Mouse (Mus musculus) liver, adult 10 weeks (tissue): Measurements from ENCODE around the gene Hspb1. TPM values are rescaled to one million over a fixed set of nuclear protein-coding genes. Genes with fewer than 3 reads are reported as not detected.

Experiments
- polyA plus RNA-seq: library from polyadenylated mRNA; stranded (reverse); fragments of 350-450 nt; fragmentation: Illumina TruSeq; extraction: RNeasy Lipid Tissue Mini Kit (QIAGEN cat#74804); gene quantifications from one replicate; pipeline ENCODE4 v1.2.3, GENCODE M21; 2014; ENCODE audit warnings: low read depth, low replicate concordance

Gene Hspb1
- polyA plus RNA-seq = 0.95 TPM

DNA sequence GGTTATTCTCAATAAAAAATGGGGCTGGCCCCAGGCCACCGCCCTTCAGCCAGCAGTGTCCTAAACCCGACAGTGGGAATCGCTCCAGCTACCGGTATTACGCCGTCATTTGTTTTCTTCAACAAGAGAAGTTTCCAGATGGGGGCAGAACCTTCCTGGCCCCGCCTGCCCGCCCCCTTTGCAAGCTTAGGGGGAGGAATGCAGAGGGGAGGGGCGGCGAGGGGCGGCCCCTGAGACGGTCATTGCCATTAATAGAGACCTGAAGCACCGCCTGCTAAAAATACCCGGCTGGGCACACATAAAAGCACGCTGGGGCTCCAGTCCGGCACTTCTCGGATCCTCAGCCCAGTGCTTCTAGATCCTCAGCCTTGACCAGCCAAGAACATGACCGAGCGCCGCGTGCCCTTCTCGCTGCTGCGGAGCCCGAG is at the start of gene Hspb1:
Hspb1 (plus strand) TSS at position 245 of the 428 bp plus-strand sequence.

DNA sequence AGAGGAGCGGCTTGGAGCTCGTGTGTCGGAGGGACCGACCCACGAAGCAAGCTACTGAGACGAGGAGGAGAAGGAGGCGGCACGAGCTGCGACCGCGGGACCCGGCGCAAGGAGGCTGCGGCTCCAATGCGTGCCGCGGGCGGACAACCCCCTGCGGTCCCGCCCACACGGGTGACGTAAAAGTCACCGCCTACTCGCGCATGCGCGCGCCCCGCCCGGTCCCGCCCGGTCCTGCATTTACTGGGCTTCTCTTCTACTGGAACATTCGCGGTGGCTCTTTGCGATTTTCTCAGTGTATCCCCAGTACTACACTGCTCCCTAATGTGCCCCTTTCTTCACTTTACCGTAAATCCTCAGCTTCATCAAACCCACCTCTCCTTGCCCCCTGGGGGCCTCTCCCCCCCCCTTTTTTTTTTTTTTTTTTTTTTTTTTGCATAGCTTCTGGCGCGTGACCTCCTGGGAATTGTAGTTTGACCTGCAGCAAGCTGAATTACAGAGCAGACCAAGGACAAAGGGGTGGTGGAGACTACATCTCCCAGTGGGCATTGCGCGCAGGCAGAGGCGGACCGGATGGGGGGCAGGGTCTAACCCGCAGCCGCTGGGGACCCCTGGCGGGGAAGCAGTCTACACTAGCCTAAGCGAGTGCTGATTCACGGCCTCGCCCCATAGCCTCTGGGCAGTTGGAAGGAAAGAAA is 46.9 kb downstream of the Hspb1 start, which contains the start of gene Ywhag:
Ywhag (minus strand) TSS at position 136 of the 695 bp plus-strand sequence.

Other genes with a start within 250 kb of the Hspb1 start
- 72.4 TPM for gene Por, start 217.9 kb upstream of the Hspb1 start, polyA plus RNA-seq
- gene Tmem120a, start 143.5 kb upstream of the Hspb1 start, polyA plus RNA-seq = 12.1 TPM
- not detected for gene Styxl1, start 109.5 kb upstream of the Hspb1 start, polyA plus RNA-seq
- gene Mdh2, start 109.4 kb upstream of the Hspb1 start, polyA plus RNA-seq = 39.5 TPM
- gene Srrm3, start 81.0 kb upstream of the Hspb1 start, polyA plus RNA-seq = not detected
- gene Ywhag, start 46.7 kb downstream of the Hspb1 start, polyA plus RNA-seq = 48.4 TPM
- gene Ssc4d, start 86.6 kb downstream of the Hspb1 start, polyA plus RNA-seq = 1.4 TPM
- not detected for gene Zp3, start 92.2 kb downstream of the Hspb1 start, polyA plus RNA-seq
- gene Dtx2, start 106.9 kb downstream of the Hspb1 start, polyA plus RNA-seq = 0.32 TPM
- 0.40 TPM for gene Upk3b, start 150.6 kb downstream of the Hspb1 start, polyA plus RNA-seq
- gene Upk3bl, start 166.6 kb downstream of the Hspb1 start, polyA plus RNA-seq = not detected
- 0.48 TPM for gene Rasa4, start 196.0 kb downstream of the Hspb1 start, polyA plus RNA-seq
- gene Polr2j, start 228.7 kb downstream of the Hspb1 start, polyA plus RNA-seq = 6.9 TPM
- 0.56 TPM for gene Lrwd1, start 248.2 kb downstream of the Hspb1 start, polyA plus RNA-seq
- 0.37 TPM for gene Alkbh4, start 248.2 kb downstream of the Hspb1 start, polyA plus RNA-seq